Mouse (Mus musculus) testis, adult 2 months (tissue): ENCODE data around the gene Stat6.

Experiments
- CTCF ChIP-seq: fragments of 200-500 bp; IDR thresholded peaks from 2 replicates; pipeline ENCODE4 v1.5.1; 2012; ENCODE audit warnings: low read depth, mild to moderate bottlenecking, inconsistent platforms, low read length, moderate library complexity; ENCODE audit not compliant: control insufficient read depth, insufficient read depth, insufficient replicate concordance
- POLR2A ChIP-seq: fragments of 200-500 bp; IDR thresholded peaks from 2 replicates; pipeline ENCODE4 v1.6.1; 2012; ENCODE audit warnings: low read depth, mild to moderate bottlenecking, inconsistent platforms, low read length, moderate library complexity; ENCODE audit not compliant: control insufficient read depth

- no peak for TF ChIP-seq CTCF
- TF ChIP-seq POLR2A, result no peak
Measured at GRCm38 (mm10) chr10:127675859-127676398, 33.1 kb downstream of the Stat6 start.
